In genomic region chr10:24769496-24769895, GRCm38 (mm10) we compare ENCODE assay signal across 29 mouse cellular contexts.
"Had no signal": no experiment of that assay in that cellular context is flagged by ENCODE, and none has a peak within 500 bp of the region (broad histone marks: within the 10 kb centered on the region; RNA-seq: fewer than 3 reads in every experiment).

No protein-coding gene starts in this region.

- DNase-seq: heart, postnatal 14 days; heart, postnatal 36 days; heart, postnatal 4 days; kidney, adult 11 months; kidney, adult 18-20 months; kidney, adult 2 months; kidney, adult 8-10 months; kidney, adult 9 months; kidney, postnatal 10 days; kidney, postnatal 14 days; kidney, postnatal 25 days; kidney, postnatal 36 days; kidney, postnatal 4 days; layer of hippocampus, adult 9-11 months; layer of hippocampus, postnatal 36 days had no signal

- H3K27ac ChIP-seq: heart, embryonic 13.5 days; heart, embryonic 15.5 days; hindbrain, embryonic 10.5 days; hindbrain, embryonic 12.5 days; hindbrain, embryonic 13.5 days; hindbrain, embryonic 14.5 days; hindbrain, embryonic 15.5 days; hindbrain, postnatal 0 days; intestine, embryonic 15.5 days; kidney, embryonic 15.5 days; kidney, postnatal 0 days; layer of hippocampus, adult 2 months; left cerebral cortex, adult 2 months had no signal

- H3K4me1 ChIP-seq: heart, embryonic 12.5 days; heart, embryonic 15.5 days; hindbrain, embryonic 10.5 days; hindbrain, embryonic 12.5 days; hindbrain, embryonic 13.5 days; hindbrain, embryonic 15.5 days; intestine, embryonic 15.5 days had no signal

- H3K36me3 ChIP-seq: heart, embryonic 12.5 days; heart, embryonic 13.5 days; heart, embryonic 15.5 days; hindbrain, embryonic 10.5 days; hindbrain, embryonic 12.5 days; hindbrain, embryonic 13.5 days; hindbrain, embryonic 15.5 days; intestine, embryonic 15.5 days; kidney, embryonic 15.5 days had no signal

- H3K9ac ChIP-seq: heart, embryonic 12.5 days; heart, embryonic 13.5 days; heart, embryonic 15.5 days; hindbrain, embryonic 12.5 days; hindbrain, embryonic 13.5 days; hindbrain, embryonic 14.5 days; hindbrain, embryonic 15.5 days; intestine, embryonic 15.5 days; kidney, embryonic 15.5 days had no signal

- H3K9me3 ChIP-seq: heart, embryonic 12.5 days; heart, embryonic 13.5 days; heart, embryonic 15.5 days; hindbrain, embryonic 10.5 days; hindbrain, embryonic 12.5 days; hindbrain, embryonic 13.5 days; hindbrain, embryonic 15.5 days; intestine, embryonic 15.5 days; kidney, embryonic 15.5 days had no signal

- H3K27me3 ChIP-seq: heart, embryonic 12.5 days; heart, embryonic 13.5 days; heart, embryonic 15.5 days; hindbrain, embryonic 12.5 days; hindbrain, embryonic 13.5 days; hindbrain, embryonic 15.5 days; intestine, embryonic 15.5 days; kidney, embryonic 15.5 days had no signal

- H3K4me3 ChIP-seq: heart, embryonic 12.5 days; heart, embryonic 13.5 days; heart, embryonic 15.5 days; hindbrain, embryonic 10.5 days; hindbrain, embryonic 12.5 days; hindbrain, embryonic 13.5 days; hindbrain, embryonic 15.5 days; intestine, embryonic 15.5 days; kidney, embryonic 15.5 days; layer of hippocampus, adult 2 months; left cerebral cortex, adult 2 months had no signal
